Mouse (Mus musculus) fibroblast of lung, adult 2 months (primary cell): ENCODE measurements around the gene Chd3.

ENCODE experiments used
- DNase-seq: peaks from one replicate; pipeline ENCODE4 v3.0.0-alpha.2; 2011; ENCODE audit warnings: low read depth

The Chd3 gene

DNA sequence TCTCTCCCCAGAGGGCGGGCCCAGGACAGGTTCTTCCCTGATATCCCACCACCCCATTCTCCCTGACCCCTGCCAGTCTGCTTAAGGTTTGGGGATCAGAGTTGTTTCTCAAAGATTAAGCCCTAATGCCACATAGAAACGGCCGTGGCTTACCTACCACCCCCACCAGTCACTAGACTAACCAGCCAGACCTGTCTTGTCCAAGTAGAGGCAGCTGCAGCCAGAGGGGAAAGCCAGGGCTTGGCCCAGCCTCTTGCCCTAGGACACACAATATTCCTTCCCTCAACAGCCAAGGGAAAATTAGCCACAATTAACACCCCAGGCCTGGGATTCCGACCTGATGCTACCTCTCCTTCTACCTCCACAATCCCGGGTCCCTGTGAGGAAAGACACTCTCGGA, 3.5 kb downstream of the Chd3 start:
- no peak for DNase-seq

DNA sequence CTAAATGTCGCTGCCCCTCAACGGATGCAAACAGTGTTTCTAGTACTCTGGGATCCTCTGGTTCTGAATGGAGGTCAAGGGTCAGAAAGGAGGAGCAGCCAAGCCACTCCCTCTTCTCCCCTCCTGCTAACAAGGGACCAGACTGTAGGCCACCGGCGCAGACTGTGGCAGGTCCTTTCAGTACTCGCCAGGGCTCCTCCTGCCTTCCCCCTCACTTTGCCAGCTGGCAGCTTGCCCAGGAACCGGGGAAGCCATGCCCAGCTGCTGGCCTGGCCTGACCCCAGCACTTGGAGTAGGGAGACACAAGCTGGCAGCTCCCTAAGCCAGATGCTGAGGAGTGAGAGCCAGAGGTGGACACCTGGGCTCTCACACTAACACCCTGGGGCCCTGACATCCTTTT, 4.3 kb downstream of the Chd3 start:
- peak; percentile 80 for DNase-seq

DNA sequence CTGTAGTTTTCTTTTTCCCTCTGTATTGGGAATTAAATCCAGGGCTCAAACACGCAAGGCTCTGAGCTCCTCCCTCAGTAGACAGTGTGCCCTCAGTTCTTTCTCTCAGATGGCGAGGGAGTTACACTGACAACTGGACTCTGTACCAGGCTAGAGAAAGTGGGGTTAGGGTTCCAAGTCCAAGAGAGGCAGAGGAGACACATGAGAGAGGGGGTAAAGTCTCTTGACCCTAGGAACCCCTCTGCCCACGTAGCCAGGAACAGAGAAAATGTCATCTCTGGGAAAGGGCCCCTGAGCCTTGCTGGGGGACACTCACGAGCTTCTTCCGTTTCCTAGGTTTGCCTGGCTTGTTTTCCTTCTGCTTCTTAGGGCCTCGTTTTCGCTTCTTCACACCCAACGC, 4.8 kb downstream of the Chd3 start:
- DNase-seq, result no peak

DNA sequence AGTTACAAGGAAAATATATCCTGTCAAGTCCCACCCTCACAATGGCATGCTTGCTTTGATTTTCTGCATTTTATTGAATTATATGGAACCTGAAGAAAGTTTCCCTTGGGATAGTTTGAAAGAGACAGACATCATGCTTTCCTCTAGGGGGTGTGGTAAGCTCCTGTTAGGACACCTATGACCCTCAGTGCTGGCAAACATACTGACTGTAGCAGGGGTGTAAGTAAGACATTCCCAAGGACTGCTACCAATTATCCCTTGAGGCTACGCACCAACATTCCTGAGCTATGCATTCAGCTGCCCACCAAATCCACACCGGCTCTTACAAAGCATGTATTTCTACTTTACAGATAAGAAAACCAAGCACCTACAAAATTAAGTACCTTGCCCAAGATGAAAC, 6.7 kb downstream of the Chd3 start:
- no peak for DNase-seq

DNA sequence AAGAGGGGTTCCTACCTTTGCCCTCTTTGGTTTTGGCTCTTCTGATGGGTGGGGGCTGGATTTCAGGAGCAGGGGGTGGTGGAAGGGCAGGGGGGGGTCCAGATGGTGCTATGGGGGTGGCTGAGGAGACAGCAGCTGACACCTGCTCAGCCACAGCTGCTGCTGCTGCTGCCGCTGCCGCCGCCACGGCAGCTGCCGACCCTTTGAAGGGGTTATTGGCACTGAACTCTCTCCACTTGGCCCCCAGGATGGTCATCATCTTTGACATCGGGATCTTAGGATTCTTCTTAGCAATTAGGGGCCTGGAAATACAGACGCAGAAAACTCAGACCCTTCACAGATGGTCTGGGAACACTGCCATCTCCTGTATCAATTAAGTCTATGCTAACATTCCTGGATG, 7.2 kb downstream of the Chd3 start:
- no peak for DNase-seq

DNA sequence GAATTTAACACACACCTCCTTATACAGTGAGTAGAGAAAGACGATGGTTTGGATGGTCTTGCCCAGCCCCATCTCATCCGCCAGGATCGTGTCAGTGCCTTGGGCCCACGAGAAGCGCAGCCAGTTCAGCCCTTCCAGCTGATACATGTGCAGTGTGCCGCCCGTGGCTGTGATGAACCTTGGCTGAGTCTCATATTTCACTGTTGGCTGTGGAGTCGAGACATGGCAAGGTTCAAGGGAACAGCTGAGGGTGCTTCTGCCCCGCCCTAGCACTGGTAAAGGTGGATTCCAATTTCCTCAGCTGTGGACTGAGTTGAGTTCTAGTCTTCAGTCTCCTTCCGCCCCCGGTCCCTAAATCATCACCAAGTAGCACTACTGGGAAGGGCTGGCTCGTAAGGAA, 11.5 kb downstream of the Chd3 start:
- no peak for DNase-seq

DNA sequence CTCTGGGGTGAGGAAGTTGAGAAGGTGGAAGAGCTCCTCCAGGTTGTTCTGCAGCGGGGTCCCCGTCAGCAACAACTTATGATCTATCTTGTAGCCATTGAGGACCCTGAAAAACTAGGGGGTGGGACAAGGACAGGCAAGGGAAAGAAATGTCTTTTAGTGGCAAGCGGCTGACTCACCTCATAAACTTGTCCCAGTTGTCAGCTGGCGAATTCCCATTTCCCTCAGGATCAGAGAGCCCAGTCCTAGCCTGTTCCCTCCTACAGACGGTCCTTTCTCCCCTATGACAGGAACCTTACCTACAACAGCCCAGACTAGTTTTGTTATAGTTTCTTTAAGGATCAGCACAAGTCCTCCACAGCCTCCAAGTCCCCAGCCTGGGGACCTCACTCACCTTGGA, 12.7 kb downstream of the Chd3 start:
- no peak for DNase-seq

DNA sequence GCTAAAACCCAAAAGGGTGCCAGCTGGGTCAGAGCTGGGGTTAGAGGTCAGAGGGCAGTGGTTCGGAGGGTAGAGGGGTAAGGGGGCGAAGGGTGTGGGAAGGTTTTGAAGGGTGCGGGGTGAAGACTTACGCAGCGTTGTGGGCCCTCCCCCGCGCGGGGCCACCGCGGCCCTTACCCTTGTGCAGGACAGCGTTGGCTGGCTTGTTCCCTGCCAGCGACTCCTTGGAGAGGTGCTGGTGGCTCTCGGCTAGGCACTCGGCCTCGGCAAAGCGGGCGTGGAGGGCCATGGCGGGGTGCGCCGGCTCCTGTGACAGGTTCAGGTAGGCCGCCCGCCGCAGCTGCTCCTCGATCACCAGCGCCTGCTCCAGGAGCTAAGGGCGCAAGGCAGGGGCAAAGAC, 22.8 kb downstream of the Chd3 start:
- no peak for DNase-seq

DNA sequence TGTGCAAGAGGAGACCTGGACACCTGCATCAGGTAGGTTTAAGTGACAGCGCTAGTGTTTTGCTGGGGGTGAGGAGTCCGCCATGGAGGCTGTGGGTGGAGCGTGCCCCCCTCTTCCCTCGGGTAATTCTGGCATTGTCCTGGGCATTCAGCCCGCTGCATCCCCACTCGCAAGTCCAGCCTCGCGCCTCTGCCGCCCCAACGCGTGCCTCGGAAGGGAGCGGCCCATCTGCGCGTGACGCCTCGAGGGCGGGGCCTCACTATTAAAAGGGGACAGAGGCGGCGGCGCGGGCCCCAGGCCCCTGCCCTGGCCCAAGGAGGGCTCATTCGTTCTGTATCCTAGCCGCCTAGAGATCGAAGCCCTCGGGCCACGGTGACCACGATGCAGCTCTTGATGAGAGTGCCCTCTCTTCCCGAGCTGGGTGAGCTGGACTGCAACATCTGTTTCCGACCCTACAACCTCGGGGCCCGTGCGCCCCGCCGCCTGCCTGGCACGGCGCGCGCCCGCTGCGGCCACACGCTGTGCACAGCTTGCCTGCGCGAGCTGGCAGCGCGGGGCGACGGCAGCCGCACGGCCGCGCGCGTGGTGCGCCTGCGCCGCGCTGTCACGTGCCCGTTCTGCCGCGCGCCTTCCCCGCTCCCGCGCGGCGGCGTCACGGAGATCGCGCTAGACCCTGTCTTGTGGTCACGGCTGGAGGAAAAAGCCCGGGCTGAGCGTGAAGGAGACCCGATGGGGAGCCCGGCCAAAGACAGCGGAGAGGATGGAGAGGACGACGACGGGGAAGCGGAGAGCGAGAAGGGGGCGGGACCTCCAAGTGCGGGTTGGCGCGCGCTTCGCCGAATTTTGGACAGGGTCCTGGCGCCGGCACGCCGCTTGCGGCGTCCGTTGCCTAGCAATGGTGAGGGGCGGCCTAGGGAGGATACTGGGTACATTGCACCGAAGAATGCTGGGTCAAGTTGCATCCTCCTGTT, 28.8 kb downstream of the Chd3 start, which contains the start of gene Rnf227:
Rnf227 (plus strand) TSS at position 301 of the 971 bp plus-strand sequence.
- no peak for DNase-seq

DNA sequence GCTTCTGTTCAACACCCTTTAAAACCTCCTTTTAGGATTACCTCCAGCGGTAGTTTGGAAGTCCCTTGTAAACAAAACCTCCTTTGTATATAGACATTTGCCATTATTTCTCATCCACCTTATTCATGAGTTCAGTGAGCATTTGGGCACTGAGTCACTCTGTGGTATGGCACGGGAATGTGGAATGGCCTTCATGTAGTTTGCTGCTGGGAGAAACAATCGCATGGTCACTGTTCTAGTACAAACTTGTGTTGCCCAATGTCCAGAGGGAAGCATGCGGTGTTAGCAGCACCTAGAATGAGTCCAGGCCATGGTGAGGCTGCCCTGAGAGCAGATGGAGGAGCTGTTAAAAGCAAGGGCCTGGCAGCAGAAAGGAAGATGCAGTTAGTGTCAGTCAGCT, 34.4 kb downstream of the Chd3 start:
- DNase-seq, result peak; percentile 79

DNA sequence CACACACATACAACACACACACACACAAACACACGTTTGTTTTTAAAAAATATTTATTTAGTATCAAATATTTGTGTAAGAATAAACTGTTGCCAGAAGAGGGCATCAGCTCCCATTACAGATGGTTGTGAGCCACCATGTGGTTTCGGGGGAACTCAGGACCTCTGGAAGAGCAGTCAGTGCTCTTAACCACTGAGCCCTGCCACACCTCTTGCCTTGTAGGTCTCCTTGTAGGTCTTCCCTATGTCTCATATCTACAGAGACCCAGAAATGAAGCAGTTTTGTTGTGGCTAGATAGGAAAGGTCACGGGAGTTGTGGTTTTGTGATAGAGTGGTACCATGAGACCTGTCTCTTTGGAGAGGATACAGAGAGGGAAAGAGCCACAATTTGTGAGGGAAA, 35.3 kb downstream of the Chd3 start:
- DNase-seq, result no peak

DNA sequence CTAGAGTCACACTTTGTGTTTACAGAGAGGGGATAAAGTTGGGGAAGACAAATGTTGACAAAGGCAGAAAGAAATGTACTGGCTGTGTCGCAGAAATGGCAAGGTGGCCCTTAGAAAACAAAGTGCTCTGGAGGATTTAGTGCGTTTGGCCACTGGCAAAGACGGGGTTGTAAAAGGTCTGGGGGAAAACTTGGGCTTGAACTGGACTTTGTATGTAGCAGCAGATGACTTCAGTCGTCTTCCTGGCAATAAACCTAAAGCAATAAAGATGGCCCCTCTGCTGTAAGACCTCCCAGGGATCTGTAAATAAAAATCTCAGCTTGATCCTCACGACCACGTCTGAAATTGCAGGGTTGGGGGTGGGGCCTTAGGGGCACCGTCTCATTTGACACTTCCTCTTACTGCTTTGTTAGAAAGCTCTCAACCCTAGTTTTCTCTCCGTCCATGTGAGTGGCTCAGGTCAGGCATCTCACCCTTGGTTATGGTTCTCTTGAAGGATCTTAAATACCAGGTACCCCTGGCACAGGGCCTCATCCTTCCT, 36.4 kb downstream of the Chd3 start:
- DNase-seq, result no peak

DNA sequence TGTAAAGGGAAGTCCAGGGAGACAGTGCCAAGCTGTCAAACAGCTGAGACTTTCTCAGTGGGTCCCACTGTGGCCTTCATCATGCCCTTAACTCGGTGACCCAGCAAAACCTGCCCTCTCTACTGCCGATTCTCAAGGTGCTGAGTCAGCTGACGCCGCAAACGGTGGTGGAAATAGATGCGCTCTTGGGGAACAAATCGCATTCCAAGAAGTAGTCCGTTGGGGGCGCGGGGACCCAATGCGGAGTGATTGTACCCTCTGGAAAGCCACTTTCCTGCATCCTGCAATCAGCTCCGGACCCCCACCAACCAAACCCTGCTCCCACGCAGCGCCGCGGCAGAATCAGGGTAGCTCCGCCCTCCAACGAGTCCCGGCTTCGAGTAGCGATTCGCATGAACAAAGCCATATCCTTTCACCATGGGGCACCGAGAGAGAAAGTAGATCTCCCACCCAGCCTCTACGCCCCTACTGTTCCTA, 37.2 kb downstream of the Chd3 start:
- peak; percentile 64 for DNase-seq

DNA sequence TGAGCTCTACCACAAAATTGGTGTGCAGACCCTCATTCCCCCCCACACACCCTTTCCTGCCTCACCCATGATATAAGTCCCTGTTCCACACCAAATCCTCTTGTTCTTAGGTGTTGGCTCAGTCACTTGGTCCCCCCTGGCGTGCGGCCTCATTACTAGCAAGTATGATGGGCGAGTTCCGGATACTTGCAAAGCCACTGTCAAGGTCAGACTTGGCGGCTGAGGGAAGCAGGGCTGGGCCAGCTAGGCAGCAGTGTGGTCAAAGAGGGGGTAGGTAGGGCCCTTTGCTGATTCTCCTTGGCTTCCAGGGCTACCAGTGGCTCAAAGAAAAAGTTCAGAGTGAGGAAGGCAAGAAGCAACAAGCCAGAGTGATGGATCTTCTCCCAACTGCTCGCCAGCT, 38.1 kb downstream of the Chd3 start:
- no peak for DNase-seq

DNA sequence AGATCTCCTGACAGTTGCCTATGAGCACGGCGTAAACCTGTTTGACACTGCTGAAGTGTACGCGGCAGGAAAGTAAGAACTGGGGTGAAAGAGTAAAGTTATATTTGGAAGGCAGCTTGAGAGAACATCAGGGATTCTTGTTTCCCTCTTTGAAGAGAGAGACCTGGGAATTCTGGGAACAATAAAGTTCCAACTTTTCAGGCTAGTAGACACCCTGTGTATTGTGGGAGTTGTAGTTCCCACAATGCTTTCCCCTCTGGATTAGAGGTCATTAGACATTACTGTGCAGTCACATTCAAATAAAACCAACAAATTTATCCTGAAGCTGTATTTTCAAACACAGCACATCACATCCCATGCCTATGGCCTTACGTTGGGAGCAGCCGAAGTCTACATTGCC, 40.7 kb downstream of the Chd3 start:
- no peak for DNase-seq

DNA sequence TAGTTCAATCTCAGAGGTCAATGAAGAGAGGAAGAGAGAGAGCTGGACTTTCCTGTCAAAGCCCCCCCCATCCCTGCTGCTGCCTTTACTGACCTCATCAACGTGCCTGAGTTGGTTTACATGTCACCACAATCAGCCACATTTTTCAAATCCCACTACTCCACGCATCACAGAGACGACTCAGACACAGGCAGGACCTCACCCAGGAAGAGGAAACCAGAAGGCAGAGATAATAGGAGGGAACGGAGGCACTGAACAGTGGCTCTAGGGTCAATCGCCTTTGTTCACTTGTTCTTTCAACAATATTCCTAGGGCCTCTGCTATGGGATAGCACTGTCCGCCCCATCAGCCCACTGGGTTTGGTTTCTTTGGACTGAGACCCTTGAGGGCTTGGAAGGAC, 41.6 kb downstream of the Chd3 start:
- no peak for DNase-seq

DNA sequence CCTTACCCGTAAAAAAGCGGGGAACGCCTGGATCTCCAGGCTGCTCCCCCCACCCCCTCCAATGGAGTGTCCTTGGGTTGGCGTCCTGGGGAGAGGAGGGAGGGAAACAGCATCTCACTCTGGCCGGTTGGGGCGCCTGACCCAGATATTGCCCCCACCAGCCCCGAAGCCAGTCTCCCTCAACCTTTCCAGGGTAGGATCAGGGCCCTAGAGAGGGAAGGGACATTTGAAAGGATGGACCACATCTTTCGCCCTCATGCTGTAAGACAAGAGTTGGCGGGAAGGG, 42.1 kb downstream of the Chd3 start:
- no peak for DNase-seq

DNA sequence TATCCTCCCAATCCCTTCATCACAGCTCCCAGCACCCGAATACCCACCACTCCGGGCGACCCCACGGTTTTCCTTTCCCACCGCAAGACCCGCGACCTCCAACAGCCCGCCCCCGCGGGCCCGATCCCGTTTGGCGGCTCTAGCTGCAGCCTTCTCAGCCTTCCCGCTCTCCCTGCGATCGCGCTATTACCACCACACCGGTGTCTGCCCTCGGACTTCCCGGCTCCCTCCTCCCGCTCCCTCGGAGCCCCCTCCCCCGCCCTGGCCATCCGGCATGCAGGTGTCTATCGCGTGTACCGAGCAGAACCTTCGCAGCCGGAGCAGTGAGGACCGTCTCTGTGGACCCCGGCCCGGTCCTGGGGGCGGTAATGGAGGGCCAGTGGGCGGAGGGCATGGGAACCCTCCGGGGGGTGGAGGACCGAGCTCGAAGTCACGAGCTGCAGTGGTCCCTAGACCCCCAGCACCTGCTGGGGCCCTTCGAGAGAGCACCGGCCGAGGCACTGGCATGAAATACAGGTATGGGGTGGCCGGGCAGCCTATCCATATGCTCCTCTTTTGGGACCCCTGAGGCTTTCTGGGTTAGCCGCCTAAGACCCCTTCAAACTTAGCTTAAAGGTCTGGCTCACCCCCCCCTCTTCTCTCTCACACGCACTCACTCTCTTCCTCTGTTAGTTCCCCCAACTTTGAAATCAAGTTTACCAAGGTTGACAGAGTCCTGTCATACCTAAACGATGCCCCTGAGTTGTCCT, 42.6 kb downstream of the Chd3 start:
- no peak for DNase-seq

DNA sequence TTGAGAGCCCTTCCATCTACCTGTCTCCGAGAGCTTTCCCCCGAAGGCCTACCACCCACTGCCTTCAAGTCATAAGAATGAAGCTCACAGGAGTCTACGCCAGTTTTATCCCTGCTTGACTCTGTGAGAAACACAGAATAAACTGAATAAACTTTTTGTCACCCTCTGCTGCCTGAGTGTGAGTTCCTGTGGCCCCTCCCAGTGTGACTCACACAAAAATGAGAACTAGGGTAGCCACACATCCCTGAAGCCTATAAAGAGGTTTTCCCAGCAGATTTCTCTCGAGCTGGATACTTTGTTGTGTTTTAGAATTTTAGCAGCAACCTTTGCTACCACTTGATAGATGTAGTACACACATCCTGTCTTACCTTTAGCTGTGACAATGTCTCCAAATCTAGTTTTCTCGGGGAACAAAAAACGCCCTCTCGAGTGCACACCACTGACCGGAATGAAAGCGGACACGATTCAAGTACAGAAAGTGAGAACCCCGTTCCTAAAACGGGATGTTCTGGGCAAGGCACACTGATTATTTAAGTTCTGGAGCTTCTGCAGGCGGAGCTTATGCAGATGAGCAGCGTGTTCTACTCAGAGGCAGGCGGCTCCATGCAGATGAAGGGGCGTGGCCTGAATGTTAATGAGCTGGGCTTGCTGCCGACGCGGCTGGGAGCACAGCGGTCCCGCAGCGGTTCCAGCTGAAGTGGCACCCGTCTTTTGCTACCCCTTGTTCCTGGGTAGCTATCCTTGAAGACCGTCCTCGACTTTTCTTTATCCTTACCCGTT, 43.4 kb downstream of the Chd3 start, which contains the start of gene Kcnab3:
Kcnab3 (plus strand) TSS at position 631 of the 780 bp plus-strand sequence.
- no peak for DNase-seq

DNA sequence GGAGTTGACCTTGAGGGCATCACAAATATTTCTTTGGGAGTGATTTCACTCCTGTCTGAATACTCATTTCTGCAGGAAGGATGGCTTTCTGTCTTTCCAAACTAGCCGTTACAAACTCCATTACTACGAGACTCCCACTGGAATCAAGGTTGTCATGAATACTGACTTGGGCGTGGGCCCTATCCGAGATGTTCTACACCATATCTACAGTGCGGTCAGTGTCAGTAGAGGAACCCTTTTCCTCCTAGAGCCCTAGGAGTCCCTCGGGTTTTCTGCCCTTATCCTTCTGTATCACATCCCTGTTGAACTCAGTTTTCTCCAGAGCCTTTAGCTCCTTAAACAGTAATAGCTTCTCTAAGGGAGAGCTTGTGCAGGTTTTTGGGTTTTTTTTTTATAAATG, 44.5 kb downstream of the Chd3 start:
- DNase-seq, result no peak

DNA sequence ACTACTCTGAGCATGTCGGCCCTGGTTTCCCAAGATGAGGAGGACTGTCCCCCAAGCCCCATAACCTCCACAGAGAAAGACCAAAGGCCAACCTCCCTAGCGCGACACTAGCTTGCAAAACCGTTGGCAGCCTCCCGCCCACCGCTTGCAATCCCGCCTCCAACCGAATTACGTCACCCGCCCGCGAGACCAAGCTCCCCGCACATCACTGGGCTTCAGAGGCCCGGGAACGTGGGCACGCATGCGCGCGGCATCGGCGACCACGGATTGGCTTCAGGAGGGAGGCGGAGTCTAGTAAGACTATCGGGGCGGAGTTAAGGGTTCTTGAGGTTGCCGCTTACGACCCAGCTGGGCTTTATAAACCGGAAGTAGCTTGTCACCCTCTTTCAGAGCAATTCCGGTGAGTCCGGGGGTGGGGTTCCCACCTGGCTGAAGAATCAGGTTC, 45.5 kb downstream of the Chd3 start, which contains the start of the genes Cntrob and Trappc1:
Cntrob (minus strand) TSS at position 109 of the 445 bp plus-strand sequence.
Trappc1 (plus strand) TSS at position 314 of the 445 bp plus-strand sequence.
- DNase-seq, result peak; percentile 99
